Mouse (Mus musculus): ENCODE results near the gene Armc12. TPM values are rescaled to one million over a fixed set of nuclear protein-coding genes. Genes with fewer than 3 reads are reported as not detected.

Armc12 gene
- not detected for polyA plus RNA-seq (2017; shearing (Covaris generic))

- ATAC-seq, result no peak
Observed at GRCm38 (mm10) chr17:28530506-28530905, at the start of gene Armc12. Gene Armc12 (plus strand): TSS chr17:28530806.

GRCm38 (mm10) chr17:28484704-28485445 is 45.7 kb upstream of the Armc12 start:
- ATAC-seq, result no peak

- ATAC-seq, result peak; percentile 34
Observed at GRCm38 (mm10) chr17:28485446-28485948, 45.1 kb upstream of the Armc12 start.

- ATAC-seq, result peak; percentile 94
Observed at GRCm38 (mm10) chr17:28485977-28486400, 44.6 kb upstream of the Armc12 start.

GRCm38 (mm10) chr17:28486720-28487119 is 43.9 kb upstream of the Armc12 start:
- no peak for ATAC-seq

DNA sequence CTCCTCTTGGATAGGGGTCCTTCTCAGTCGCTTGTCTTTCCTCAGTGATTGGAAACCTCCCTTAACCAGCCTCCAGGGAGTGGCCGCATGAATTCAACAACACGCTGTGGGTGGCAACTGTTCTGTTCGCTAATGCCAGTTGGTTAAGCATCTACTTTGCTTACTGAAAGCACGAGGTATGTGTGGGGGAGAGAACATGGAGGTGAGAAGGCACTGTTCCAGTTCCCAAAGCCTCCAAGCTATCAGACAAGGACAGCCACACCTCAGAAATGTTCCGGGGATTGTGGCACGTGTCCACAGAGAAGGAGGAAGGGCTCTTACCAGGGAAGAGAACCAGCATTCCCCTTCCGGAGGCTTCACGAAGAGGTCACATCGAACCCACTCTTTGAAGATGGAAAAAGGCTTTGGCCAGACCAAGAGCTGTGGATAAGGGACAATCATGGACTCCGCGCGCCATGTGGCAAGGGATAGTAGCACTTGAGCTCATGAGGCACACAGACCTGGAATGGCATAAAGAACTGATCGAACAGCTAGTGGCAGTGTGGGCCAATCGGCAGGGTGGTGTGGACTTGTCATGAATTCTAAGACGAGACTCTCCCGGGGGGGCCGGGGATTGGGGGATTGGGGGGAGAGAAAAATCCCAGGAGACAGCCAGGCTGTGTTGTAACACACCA is 42.9 kb upstream of the Armc12 start:
- ATAC-seq, result no peak

DNA sequence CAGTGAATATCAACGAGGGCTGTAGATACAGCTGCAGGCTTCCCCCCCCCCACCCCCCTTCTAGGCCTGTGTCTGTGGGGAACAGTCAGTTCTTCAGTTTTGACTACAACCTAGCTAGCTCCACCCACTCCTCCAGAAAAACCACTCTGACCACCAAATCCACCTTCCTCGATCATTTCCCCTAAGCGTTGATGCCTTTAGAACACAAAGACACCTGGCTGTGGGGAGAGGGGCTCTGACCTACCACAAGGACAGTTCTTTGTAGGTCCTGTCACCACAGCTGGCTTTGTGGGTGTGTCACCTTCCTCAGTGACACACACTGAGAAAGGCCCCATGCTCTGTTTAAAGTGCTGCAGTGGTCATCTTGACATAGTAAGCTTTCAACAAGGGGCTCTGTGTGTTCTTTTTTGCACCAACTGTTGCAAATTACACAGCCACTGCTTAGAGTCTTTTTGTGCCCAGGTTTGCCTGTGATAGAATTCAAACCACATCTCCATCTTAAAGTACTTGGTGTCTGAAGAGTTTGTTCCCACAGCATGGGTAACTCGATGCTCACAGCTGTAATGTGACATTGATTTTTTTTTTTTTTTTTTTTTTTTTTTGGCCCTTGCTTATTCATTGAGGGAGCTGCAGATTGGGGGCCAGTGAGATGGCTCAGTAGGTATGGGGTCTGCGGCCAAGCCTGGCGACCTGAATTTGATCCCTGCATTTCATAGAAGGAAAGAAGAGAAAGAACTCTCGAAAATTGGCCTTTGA is 42.2 kb upstream of the Armc12 start:
- ATAC-seq, result no peak

DNA sequence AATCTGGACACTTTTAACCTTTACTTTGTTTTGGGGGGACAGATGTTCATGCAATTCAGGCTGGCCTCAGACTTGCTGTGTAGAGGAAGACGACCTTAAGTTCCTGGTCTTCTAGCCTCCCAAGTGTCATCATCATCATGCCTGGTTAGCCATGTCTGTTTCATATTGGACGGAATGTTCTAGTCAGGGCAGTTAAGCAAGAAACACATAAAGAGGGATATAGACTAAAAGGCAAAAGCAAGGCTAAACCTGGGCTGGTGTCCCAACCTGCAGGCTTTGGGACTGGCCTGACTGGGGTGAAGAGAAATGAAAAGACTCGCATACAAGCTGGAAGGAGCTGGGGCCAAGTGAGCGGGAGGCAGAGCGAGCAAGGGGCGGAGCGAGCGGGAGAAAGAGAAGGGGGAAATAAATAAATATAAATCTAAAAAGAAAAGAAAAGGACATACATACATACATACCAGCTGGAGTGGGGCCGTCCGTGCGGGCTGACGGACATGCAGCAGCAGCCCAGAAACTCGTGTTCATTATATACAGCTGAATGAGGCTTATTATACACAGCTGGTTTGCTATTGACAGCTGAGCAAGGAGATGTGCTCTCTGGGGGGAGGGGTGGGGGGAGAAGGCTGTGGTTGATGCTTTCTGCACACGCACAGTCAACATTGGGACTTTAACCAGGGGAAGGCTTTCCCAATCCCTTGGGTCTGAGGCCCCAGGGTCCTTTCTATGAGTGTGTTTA is 39.4 kb upstream of the Armc12 start:
- ATAC-seq, result no peak

GRCm38 (mm10) chr17:28495832-28496231 is 34.8 kb upstream of the Armc12 start:
- no peak for ATAC-seq

DNA sequence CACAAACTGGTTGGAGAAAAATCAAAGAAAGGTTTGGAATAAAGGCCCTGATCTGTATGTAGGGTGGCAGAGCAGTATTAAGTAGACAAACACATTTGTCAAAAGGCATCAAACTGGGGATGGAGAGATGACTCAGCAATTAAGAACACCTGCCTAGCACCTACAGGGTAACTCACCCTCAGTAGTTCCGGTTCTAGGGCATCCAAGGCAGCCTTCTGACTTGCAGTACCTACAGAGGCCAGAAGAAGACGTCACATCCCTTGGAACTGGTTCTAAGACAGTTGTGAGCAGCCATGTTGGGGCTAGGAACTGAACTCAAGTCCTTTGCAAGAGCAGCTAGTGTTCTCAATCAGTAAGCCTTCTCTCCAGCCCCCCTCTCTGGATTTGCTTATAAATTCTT is 31.4 kb upstream of the Armc12 start:
- ATAC-seq, result no peak

DNA sequence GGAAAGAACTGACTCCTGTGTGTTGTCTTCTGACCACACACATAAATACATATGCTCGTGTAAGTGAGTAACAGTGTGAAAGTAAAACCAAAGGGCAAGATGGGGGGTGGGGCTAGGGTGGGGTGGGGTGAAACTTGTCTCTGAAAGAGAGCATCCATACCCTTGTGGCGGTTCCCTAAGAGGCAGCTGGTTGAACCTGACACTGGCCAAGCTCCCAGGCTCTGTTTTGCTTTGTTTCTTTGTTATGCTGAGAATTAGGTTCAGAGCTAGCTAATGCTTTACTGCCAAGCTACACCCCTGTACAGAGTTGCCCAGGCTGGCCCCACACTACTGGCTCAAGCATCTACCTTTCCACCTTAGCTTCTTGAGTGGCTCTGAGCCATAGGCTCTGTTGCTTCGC is 30.1 kb upstream of the Armc12 start:
- ATAC-seq, result no peak

DNA sequence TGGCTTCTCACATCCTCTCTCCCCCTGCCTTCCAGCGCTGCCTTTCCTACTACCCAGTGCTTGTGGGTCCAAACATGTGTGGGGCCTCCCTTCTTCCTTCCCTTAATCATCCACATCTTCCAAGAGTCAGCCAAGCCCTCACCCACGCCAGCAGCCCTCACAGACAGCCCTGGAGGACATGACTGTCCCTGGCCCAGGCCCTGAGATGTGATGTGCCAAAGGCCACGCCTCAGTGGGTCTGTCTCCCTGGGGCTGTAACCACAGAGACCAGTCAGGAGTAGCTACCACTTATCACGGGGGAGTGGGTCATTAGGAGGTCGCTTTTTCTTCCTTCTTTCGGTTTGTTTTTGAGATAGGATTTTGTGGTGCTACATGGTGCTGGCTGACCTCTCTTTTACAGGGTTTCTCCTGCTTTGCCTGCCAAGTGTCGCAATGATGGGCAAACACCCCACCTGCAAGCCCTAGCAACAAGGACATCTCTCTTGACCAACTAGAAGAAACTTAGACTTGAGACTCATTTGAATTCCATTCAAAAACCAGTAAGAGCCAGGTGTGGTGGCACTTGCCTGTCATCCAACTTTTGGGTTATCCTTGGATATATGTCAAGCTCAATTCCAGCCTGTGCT is 28.3 kb upstream of the Armc12 start:
- no peak for ATAC-seq

- ATAC-seq, result no peak
Observed at GRCm38 (mm10) chr17:28504182-28504581, 26.4 kb upstream of the Armc12 start.

GRCm38 (mm10) chr17:28505591-28505990 is 25.0 kb upstream of the Armc12 start:
- no peak for ATAC-seq

GRCm38 (mm10) chr17:28506895-28507294 is 23.7 kb upstream of the Armc12 start:
- ATAC-seq, result no peak

DNA sequence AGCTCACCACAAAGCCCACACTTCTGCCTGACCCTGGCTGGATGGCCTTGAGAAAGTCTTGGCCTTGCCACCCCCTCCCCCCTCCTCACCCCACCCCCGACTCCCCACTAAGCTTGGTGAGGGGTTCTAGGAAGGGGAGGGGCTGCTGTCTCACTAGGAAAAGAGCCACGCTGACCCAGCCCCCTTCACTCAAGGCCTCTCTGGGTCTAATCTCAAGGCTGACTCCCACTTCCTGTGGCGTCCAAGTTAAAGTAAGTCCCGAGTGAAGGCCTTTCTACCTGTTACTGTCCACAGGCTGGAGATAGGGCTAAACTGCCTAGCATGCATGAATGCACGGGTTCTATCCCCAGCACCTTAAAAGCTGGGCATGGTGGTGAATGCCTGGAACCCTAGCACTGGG is 23.1 kb upstream of the Armc12 start:
- ATAC-seq, result no peak

DNA sequence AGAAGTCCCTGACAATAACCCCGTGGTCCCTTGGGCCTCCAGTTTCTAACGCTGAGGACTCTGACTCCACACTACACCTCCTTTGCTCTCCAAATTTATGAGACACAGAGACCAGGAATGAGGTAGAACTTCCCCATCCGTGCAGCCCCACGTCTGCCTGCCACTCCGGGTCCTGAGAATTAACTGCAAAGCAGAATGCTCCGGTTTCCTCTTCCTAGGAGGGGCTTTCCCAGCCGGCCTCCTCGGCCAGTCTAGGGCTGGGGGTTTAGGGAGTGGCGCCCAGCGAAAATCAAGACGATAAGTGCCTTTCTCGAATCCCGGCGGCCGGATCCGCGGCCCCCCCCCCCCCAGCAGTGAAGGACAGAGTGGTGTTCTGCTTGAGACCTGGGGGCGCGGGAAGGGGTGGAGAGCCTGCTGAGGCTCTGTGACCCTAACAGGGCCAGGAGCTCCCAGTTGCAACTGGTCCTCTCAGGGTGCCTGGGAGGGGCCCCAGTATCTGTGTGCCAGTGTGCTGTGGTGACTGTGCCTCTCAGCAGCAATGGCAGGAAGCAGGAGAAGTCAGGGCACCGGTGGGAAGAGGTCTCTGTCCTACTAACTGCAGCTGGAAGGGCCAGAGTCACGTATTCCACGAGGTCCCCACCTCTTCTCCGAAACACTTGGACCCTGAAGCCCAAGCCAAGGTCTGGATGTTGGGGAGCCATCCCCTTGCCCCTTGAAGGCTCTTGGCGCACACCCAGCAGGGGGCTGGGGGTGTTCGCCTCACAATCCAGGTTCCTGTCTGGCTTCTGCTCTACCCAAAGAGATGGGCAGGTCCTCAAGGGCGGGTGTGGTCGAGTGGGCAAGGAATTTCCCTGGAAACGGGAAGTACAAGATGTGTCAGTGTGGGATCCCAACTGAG is 19.9 kb upstream of the Armc12 start:
- ATAC-seq, result peak; percentile 12

GRCm38 (mm10) chr17:28511616-28512541 is 18.7 kb upstream of the Armc12 start:
- ATAC-seq, result peak; percentile 29

DNA sequence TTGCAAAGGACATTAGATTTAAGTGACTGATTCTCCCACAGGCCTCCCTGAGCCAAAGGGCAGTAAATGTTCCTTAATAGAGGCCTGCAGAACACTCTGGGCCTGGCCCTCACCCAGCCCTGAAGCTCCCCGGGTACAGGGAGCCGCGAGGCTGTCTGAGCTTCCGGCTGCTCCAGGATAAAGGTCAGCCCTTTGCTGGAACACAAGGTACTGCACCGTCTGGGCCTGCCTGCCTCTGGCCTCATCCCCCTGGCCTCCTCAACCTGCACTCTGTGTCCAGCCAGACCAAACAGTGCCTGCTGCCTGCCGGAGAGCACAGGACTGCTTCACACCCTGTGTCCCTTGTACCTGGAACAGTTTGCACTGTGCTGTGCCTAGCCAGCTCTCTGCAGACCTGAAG is 17.9 kb upstream of the Armc12 start:
- no peak for ATAC-seq

GRCm38 (mm10) chr17:28513337-28513736 is 17.3 kb upstream of the Armc12 start:
- no peak for ATAC-seq
